Mouse (Mus musculus) hindbrain, embryonic 11.5 days (tissue): Measurements from ENCODE around the gene Lrrc41. TPM values are rescaled to one million over a fixed set of nuclear protein-coding genes. Genes with fewer than 3 reads are reported as not detected.
A peak's percentile ranks its signal among the peaks of the same experiment; 100 is the strongest.

ENCODE experiments used
- ATAC-seq: fragments of 200-750 bp; cut with Nextera tagmentation; 2 replicates; pipeline ENCODE4 v1.8.0; 2017; ENCODE audit warnings: mild to moderate bottlenecking, moderate TSS enrichment, moderate library complexity; ENCODE audit not compliant: low FRiP score
- DNase-seq: peaks from one replicate; pipeline ENCODE4 v3.0.0-alpha.2; 2015; ENCODE audit warnings: low spot score
- H3K27ac ChIP-seq: fragments of 300-500 bp; sonication (generic); 2 replicates; pipeline ENCODE4 v1.5.1; 2014; ENCODE audit warnings: mild to moderate bottlenecking, low read depth, low read length
- H3K27me3 ChIP-seq: fragments of 300-500 bp; sonication (generic); 2 replicates; pipeline ENCODE4 v1.6.1; 2014; ENCODE audit warnings: mild to moderate bottlenecking, low read length, moderate library complexity, mixed read lengths; ENCODE audit not compliant: control insufficient read depth, insufficient read depth
- H3K36me3 ChIP-seq: fragments of 300-500 bp; sonication (generic); 2 replicates; pipeline ENCODE4 v1.6.1; 2014; ENCODE audit warnings: mild to moderate bottlenecking, low read length, moderate library complexity, mixed read lengths; ENCODE audit not compliant: control insufficient read depth, insufficient read depth
- H3K4me1 ChIP-seq: fragments of 300-500 bp; sonication (generic); replicated peaks from 2 replicates; pipeline ENCODE4 v1.6.1; 2014; ENCODE audit warnings: low read length, mixed read lengths; ENCODE audit not compliant: control insufficient read depth, insufficient read depth
- H3K4me2 ChIP-seq: fragments of 300-500 bp; sonication (generic); replicated peaks from 2 replicates; pipeline ENCODE4 v1.6.1; 2014; ENCODE audit warnings: mild to moderate bottlenecking, low read depth, low read length
- H3K4me3 ChIP-seq: fragments of 300-500 bp; sonication (generic); 2 replicates; pipeline ENCODE4 v1.5.1; 2014; ENCODE audit warnings: low read depth, low read length
- H3K9ac ChIP-seq: fragments of 300-500 bp; sonication (generic); 2 replicates; pipeline ENCODE4 v1.6.1; 2014; ENCODE audit warnings: low read depth, low read length
- H3K9me3 ChIP-seq: fragments of 300-500 bp; sonication (generic); 2 replicates; pipeline ENCODE4 v1.6.1; 2016; ENCODE audit warnings: low read length; ENCODE audit not compliant: control insufficient read depth
- WGBS: fragments of 180-500 bp; shearing (Covaris S2); extraction: QIAGEN DNeasy Blood & Tissue Kit; methylation state at CpG from one replicate; pipeline ENCODE4 v1.1.7; 2014; 5-methylcytosine and 5-hydroxymethylcytosine counted together
- polyA plus RNA-seq: library from polyadenylated mRNA; unstranded; fragments of >200 nt; fragmentation: Nextera tagmentation; extraction: Ambion mirVana; gene quantifications from 2 replicates; pipeline ENCODE4 v1.2.1, GENCODE M21; 2014

Gene Lrrc41
- polyA plus RNA-seq, 1 experiment from 2014 or later: 65.5 TPM

- DNase-seq: no peak
- WGBS: 89% methylated on average over 3 of the region's 3 CpGs
- no peak for ATAC-seq
These were observed 25.9 kb upstream of the Lrrc41 start for GRCm38 (mm10) chr4:116049211-116049610.

GRCm38 (mm10) chr4:116052526-116053293, 22.4 kb upstream of the Lrrc41 start:
- peak overlapping the region; percentile 61 for H3K4me3 ChIP-seq
- H3K27ac ChIP-seq: peak overlapping the region; percentile 87
- peak overlapping the region; percentile 58 for H3K9ac ChIP-seq
- H3K9me3 ChIP-seq: no peaks in the 10 kb centered on the region
- H3K36me3 ChIP-seq: no peaks in the 10 kb centered on the region
- no peaks in the 10 kb centered on the region for H3K27me3 ChIP-seq
- 0 out of 2 replicates have a peak, but pooled peaks cover 4% of the 10 kb centered on the region for H3K4me1 ChIP-seq
- WGBS: 10% methylated on average over 22 of the region's 22 CpGs
- peak overlapping the region; percentile 57 for H3K4me2 ChIP-seq
- DNase-seq (peak; percentile 59), ATAC-seq (peak; percentile 49)

More at GRCm38 (mm10) chr4:116049211-116049610, 25.9 kb upstream of the Lrrc41 start:
- Histone ChIP-seq H3K4me3 (no peak overlapping the region), H3K27ac (no peak overlapping the region), H3K36me3 (no peaks in the 10 kb centered on the region), H3K27me3 (no peaks in the 10 kb centered on the region), H3K9me3 (no peaks in the 10 kb centered on the region), H3K4me1 (0 out of 2 replicates have a peak, but pooled peaks cover 4% of the 10 kb centered on the region), H3K4me2 (no peak overlapping the region), H3K9ac (no peak overlapping the region)

- H3K4me1 ChIP-seq: 0 out of 2 replicates have a peak, but pooled peaks cover 4% of the 10 kb centered on the region
- WGBS: under 1% methylated on average over 35 of the region's 35 CpGs
- no peaks in the 10 kb centered on the region for H3K27me3 ChIP-seq
- peak within 1 kb of the TSS; percentile 58 for H3K9ac ChIP-seq
- no peaks in the 10 kb centered on the region for H3K36me3 ChIP-seq
- ATAC-seq: peak; percentile 94
- no peaks in the 10 kb centered on the region for H3K9me3 ChIP-seq
- H3K4me3 ChIP-seq: peak within 1 kb of the TSS; percentile 61
- peak within 1 kb of the TSS; percentile 87 for H3K27ac ChIP-seq
- DNase-seq: peak; percentile 89
- H3K4me2 ChIP-seq: peak within 1 kb of the TSS; percentile 57
These were observed 21.6 kb upstream of the Lrrc41 start, which contains the start of gene Nsun4 for GRCm38 (mm10) chr4:116053399-116053961. Nsun4 (minus strand) TSS chr4:116053876.

- 4% methylated on average over 1 of the region's 1 CpGs for WGBS
- DNase-seq (no peak), ATAC-seq (no peak)
- Histone ChIP-seq H3K4me2 (no peak overlapping the region), H3K27me3 (no peaks in the 10 kb centered on the region), H3K27ac (no peak overlapping the region), H3K9me3 (no peaks in the 10 kb centered on the region), H3K36me3 (no peaks in the 10 kb centered on the region), H3K4me1 (no peaks in the 10 kb centered on the region), H3K9ac (no peak overlapping the region), H3K4me3 (no peak overlapping the region)
These were observed 17.5 kb upstream of the Lrrc41 start for GRCm38 (mm10) chr4:116057559-116057958.

- Histone ChIP-seq H3K4me3 (no peak overlapping the region), H3K36me3 (no peaks in the 10 kb centered on the region), H3K9ac (no peak overlapping the region), H3K27me3 (no peaks in the 10 kb centered on the region), H3K9me3 (no peaks in the 10 kb centered on the region), H3K4me2 (no peak overlapping the region), H3K4me1 (no peaks in the 10 kb centered on the region), H3K27ac (no peak overlapping the region)
- no peak for DNase-seq
- no peak for ATAC-seq
- 81% methylated on average over 5 of the region's 5 CpGs for WGBS
These were observed 15.9 kb upstream of the Lrrc41 start for GRCm38 (mm10) chr4:116059012-116059726.

GRCm38 (mm10) chr4:116063855-116064254, 11.2 kb upstream of the Lrrc41 start:
- WGBS: 56% methylated on average over 1 of the region's 1 CpGs
- no peak for DNase-seq

GRCm38 (mm10) chr4:116070116-116070515, 5.0 kb upstream of the Lrrc41 start:
- H3K27me3 ChIP-seq: no peaks in the 10 kb centered on the region
- DNase-seq: no peak
- no peak overlapping the region for H3K9ac ChIP-seq
- no peak overlapping the region for H3K27ac ChIP-seq
- no peaks in the 10 kb centered on the region for H3K4me1 ChIP-seq
- WGBS: 92% methylated on average over 6 of the region's 6 CpGs
- peaks cover 6% of the 10 kb centered on the region; the same call in 1 of the 2 replicates for H3K36me3 ChIP-seq
- no peak overlapping the region for H3K4me3 ChIP-seq
- no peak overlapping the region for H3K4me2 ChIP-seq
- no peak for ATAC-seq
- no peaks in the 10 kb centered on the region for H3K9me3 ChIP-seq

More at GRCm38 (mm10) chr4:116063855-116064254, 11.2 kb upstream of the Lrrc41 start:
- Histone ChIP-seq H3K27me3 (no peaks in the 10 kb centered on the region), H3K4me1 (no peaks in the 10 kb centered on the region), H3K4me2 (no peak overlapping the region), H3K9me3 (no peaks in the 10 kb centered on the region), H3K36me3 (peaks cover 4% of the 10 kb centered on the region; the same call in 1 of the 2 replicates), H3K4me3 (no peak overlapping the region), H3K27ac (no peak overlapping the region), H3K9ac (no peak overlapping the region)
- no peak for ATAC-seq

GRCm38 (mm10) chr4:116073146-116073545, 1.9 kb upstream of the Lrrc41 start:
- Histone ChIP-seq H3K27ac (no peak overlapping the region), H3K4me3 (no peak overlapping the region), H3K4me2 (no peak overlapping the region), H3K9ac (no peak overlapping the region), H3K4me1 (peaks cover 9% of the 10 kb centered on the region), H3K9me3 (no peaks in the 10 kb centered on the region), H3K36me3 (peaks cover 2% of the 10 kb centered on the region; the same call in 1 of the 2 replicates), H3K27me3 (no peaks in the 10 kb centered on the region)
- no peak for ATAC-seq
- DNase-seq: no peak
- WGBS: 57% methylated on average over 4 of the region's 4 CpGs
